Mouse (Mus musculus) left cerebral cortex, adult 8-10 months (tissue): ENCODE measurements around the gene Dctn1. TPM values are rescaled to one million over a fixed set of nuclear protein-coding genes. Genes with fewer than 3 reads are reported as not detected.

Source experiments
- DNase-seq, 2 experiments: peaks; one replicate each; pipeline ENCODE4 v3.0.0; 2022; ENCODE audit warnings: low spot score in 2 of 2
- total RNA-seq, 4 experiments: library from RNA; stranded (reverse); gene quantifications; 2 replicates each; pipeline ENCODE4 v1.2.4; 2022

The Dctn1 gene
- total RNA-seq, 4 experiments from 2014 or later, result 347 to 364 (median 356) TPM

DNA sequence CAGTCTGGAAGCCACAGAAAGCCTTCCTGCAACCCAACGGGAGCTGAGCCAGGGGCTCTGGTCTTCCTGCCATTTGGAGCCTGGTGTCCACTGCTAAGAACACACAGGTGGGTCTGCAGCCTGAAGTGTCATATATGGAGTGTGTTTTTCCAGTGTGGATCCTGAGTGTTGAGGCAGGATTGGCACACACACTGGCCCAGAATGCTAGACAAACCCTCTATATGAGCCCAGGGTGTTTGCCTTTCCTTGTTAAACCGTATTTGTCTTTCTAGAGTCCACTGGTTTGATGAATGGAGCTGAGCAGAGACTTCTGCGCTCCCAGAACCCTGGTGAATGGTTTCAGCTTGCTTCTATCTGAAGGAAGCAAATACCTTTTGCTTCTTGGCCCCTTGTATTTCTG, 54.1 kb downstream of the Dctn1 start, which contains the start of gene Slc4a5:
Gene Slc4a5, plus strand, starts transcription at position 15 of the 400 bp plus-strand sequence.
- DNase-seq, result no peak

DNA sequence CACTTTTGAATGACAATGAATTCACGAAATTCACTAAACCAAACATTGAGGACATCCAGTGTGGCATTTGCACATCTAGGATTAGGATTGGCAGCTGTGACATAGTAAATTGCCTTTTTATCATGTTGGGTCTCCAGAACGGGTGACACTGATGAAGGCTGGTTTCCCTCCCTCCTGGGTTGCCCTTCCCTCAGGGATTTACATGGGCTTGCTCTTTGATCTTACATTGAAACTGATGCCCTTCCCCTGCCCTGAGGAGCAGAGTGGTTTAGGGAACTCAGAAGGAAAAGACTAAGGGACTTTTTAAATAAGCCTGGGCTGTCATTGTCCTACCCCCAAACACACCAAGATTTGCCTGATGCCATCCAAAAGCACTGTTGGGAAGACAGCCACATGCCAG, 65.8 kb downstream of the Dctn1 start:
- no peak for DNase-seq

DNA sequence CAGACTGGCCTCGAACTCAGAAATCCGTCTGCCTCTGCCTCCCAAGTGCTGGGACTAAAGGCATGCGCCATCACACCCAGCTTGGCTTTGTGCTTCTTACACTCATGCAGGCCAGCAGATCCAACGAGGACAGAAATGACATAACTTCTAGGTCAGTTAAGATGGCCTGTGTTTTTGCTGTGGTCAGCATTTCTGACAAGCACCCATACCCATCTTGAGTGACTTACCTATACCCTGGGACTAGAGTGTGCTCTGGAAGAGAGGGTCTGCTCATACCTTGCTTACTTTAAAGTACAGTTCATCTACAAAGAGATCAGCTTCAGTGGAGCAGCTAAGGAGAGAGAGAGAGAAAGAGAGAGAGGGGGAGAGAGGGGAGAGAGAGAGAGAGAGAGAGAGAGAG, 67.6 kb downstream of the Dctn1 start:
- no peak for DNase-seq

DNA sequence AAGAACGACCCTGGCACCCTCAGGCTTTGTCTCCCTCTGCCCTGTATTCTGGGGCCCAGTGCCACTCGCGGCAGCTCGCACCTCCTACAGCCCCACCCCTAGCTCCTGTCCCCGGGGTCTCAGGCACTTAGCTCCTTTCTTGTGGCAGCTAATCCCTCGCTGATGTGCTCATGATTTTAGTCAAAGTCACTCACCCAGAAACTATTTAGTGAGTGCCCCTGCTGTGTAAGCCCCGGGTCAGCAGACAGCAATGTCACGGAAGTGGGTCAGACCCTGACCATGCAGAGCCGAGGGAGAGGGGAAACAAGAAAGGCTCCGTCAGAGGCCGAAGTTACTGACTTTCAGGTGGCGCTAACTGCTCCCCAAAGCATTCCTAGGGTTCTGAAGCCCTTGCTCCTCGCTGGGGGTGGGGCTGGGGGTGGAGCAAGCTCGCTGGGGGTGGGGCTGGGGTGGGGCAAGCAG, 68.6 kb downstream of the Dctn1 start:
- no peak for DNase-seq

DNA sequence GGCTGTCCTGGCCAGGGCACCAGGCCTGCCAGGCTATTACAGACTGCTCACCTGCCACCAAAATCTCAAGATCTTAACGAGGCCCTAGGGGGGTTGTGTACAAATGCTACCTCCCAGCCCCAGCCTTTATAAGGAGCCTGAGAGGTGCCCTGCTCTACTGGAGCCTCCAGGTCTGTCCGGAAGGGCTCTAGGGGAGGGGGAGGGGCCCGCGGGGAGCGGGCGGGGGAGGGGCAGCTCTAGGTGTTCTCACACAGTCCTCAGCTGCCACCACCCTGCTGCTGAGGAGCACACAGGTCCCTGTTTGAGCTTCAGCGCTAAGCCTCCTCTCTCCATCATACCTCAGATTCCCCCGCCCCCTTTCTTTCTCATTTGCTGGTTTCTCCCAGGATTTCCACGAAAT, 71.4 kb downstream of the Dctn1 start:
- no peak for DNase-seq

DNA sequence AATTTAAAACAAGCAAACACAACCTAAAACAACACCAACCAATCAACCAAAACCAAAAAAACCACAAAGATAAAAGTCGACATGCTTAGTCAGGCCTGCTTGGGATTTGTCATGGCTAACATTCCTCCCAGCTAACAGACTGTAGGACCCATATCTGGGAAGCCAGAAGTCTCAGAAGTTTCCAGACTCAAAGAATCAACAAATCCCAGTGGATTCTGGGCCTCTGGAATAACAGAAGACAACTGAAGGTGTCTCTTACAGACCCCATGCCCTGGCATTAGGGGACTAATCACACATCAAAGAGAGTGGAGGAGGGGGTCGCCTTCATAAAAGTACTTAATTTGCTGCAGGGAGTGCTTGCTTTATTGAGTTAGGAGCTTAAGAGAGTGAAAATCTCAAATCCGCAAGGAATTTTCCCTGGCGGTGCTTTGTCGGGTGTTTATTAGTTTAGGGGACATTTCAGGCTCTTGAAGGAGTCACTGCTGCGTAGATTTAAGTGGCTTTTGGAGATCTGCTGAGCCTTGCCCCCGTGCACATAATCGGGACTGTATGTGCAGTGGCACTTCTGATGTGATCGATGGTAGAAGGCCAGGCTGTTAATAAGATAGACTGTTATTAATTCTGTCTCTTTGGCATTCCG, 78.8 kb downstream of the Dctn1 start:
- no peak for DNase-seq

DNA sequence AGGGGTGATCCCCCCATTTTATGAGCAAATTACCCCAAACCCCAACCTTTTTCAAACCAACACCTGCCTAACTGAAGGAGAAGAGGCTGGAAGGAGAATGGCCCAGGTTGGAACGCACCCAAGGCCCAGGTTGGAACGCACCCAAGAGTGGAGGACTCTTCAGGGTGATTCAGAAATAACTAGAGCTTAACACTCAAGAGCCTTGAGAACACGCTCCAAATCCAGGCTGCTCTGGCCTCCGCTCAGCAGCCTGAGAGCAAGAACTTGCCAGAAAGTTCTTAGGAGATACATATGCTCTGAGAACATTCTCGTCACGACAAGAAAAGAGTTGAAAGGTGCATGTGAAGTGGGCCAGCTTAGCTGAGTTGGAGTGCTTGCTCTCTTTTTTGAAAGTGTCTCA, 79.4 kb downstream of the Dctn1 start:
- peak in 1 of 2 experiments; percentile 43 for DNase-seq

DNA sequence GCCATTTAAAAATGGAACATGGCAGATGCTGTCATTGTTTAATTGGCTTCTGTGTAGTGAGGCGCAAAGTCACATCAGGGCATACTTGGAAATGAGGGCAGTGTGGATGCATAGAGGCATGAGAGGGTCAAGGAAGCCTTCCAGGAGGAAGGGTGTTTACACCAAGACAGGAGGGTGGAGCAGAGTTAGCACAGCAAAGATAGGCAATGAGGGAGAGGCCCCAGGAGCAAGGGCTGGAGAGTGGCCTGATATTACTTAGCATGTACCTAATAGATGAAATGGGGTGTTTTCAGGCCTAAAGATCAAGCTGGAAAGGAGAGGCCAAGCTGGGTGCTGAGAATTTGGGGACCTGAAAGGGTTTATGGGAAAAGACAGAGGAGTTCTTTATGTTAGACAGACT, 80.3 kb downstream of the Dctn1 start:
- DNase-seq, result no peak

DNA sequence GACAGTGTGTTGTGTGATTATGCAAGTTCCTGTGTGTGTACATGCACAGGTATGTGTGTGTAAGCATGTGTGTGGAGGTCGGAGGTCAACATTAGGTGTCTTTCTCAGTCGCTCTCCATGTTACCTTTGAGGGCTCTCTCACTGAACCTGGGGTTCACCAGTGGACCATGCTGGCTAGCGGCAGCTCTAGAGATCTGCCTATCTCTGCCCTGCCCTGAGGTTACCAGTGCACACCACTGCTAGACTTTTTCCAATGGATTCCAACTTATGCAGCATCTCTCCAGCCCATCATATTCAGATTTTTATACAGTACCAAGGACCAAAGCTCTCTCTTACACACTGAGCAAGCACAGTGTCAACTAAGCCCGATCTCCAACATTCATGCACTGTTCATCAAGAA, 81.0 kb downstream of the Dctn1 start:
- DNase-seq, result no peak

DNA sequence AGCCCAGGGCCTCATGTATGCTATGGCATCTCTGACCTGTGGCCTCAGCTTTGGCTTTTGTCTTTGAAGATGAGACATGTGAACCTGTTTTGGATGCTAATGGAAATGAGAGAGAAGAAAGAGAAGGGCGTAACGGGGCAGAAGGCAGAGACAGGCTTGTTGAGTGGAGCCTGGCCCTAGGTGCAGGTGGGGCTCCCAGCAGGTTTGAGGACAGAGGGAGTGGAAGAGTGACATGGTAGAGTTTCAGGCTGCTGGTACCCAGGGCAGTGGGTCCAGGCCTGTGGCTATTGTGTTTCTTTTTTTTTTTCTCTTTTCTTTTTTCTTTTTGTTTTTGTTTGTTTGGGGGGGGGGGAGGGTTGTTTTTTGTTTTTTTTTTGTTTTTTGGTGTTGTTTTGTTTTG, 81.4 kb downstream of the Dctn1 start:
- DNase-seq, result no peak

Other genes with a start within 250 kb of the Dctn1 start
- gene Sema4f, start 226.2 kb upstream of the Dctn1 start, total RNA-seq, result 10 to 100 TPM; 35.0 to 36.1 (median 35.2) TPM
- under 1 TPM in 3 of 4 experiments, not detected in 1; 0.33 to 0.57 (median 0.48) TPM for gene M1ap, start 219.0 kb upstream of the Dctn1 start, total RNA-seq
- gene Dok1, start 132.4 kb upstream of the Dctn1 start, total RNA-seq, result 1 to 10 TPM; 2.1 to 3.7 (median 2.9) TPM
- gene Loxl3, start 131.7 kb upstream of the Dctn1 start, total RNA-seq, result 1 to 10 TPM; 2.0 to 4.3 (median 3.0) TPM
- 100 to 1,000 TPM in 3 of 4 experiments, 10 to 100 TPM in 1; 98.7 to 123 (median 111) TPM for gene Aup1, start 111.4 kb upstream of the Dctn1 start, total RNA-seq
- gene Htra2, start 110.6 kb upstream of the Dctn1 start, total RNA-seq, result 10 to 100 TPM; 47.7 to 53.7 (median 50.4) TPM
- gene Dqx1, start 108.1 kb upstream of the Dctn1 start, total RNA-seq, result 1 to 10 TPM in 2 of 4 experiments, under 1 TPM in 2; 0.67 to 1.5 (median 1.1) TPM
- gene Tlx2, start 95.6 kb upstream of the Dctn1 start, total RNA-seq, result not detected
- gene Pcgf1, start 88.1 kb upstream of the Dctn1 start, total RNA-seq, result 10 to 100 TPM; 26.2 to 31.0 (median 27.2) TPM
- under 1 TPM in 1 of 4 experiments, not detected in 3; 0.77 TPM for gene Lbx2, start 79.6 kb upstream of the Dctn1 start, total RNA-seq
- 10 to 100 TPM in 1 of 4 experiments, 1 to 10 TPM in 3; 6.5 to 10.1 (median 8.7) TPM for gene Ccdc142, start 64.3 kb upstream of the Dctn1 start, total RNA-seq
- 1 to 10 TPM; 5.8 to 8.1 (median 6.4) TPM for gene Gm42688, start 64.3 kb upstream of the Dctn1 start, total RNA-seq
- gene Mrpl53, start 56.9 kb upstream of the Dctn1 start, total RNA-seq, result 10 to 100 TPM; 51.1 to 63.3 (median 54.2) TPM
- 10 to 100 TPM; 27.4 to 32.3 (median 31.3) TPM for gene Mogs, start 50.4 kb upstream of the Dctn1 start, total RNA-seq
- gene Wbp1, start 44.4 kb upstream of the Dctn1 start, total RNA-seq, result 10 to 100 TPM; 36.5 to 47.4 (median 39.6) TPM
- gene Ino80b, start 40.5 kb upstream of the Dctn1 start, total RNA-seq, result 10 to 100 TPM; 22.0 to 26.8 (median 25.4) TPM
- 100 to 1,000 TPM in 1 of 4 experiments, 10 to 100 TPM in 3; 91.4 to 114 (median 92.8) TPM for gene Rtkn, start 30.5 kb upstream of the Dctn1 start, total RNA-seq
- 10 to 100 TPM; 31.8 to 39.1 (median 34.5) TPM for gene Wdr54, start 9.5 kb upstream of the Dctn1 start, total RNA-seq
- 10 to 100 TPM; 26.4 to 29.4 (median 28.3) TPM for gene 1700003E16Rik, start 9.5 kb upstream of the Dctn1 start, total RNA-seq
- 1 to 10 TPM in 1 of 4 experiments, under 1 TPM in 3; 0.44 to 2.0 (median 0.79) TPM for gene Slc4a5, start 53.9 kb downstream of the Dctn1 start, total RNA-seq
- 1 to 10 TPM; 5.3 to 8.7 (median 7.0) TPM for gene Mthfd2, start 160.0 kb downstream of the Dctn1 start, total RNA-seq
- gene Mob1a, start 160.1 kb downstream of the Dctn1 start, total RNA-seq, result 10 to 100 TPM; 16.8 to 22.9 (median 17.5) TPM
- 10 to 100 TPM; 34.5 to 61.7 (median 53.5) TPM for gene Bola3, start 183.2 kb downstream of the Dctn1 start, total RNA-seq